Mouse (Mus musculus): ENCODE data around the gene Slc46a2.

- no peak for TF ChIP-seq POLR2A (IDR thresholded peaks at IDR 0.05; ENCODE audit: borderline replicate concordance, low read depth, low read length)
- TF ChIP-seq CTCF (IDR thresholded peaks at IDR 0.05; ENCODE audit: low read depth, low read length): no peak
Observed at GRCm38 (mm10) chr4:59890086-59890600, 24.7 kb downstream of the Slc46a2 start.

All from bone marrow macrophage, adult 2 months (primary cell).